Mouse (Mus musculus) A20 (cell line): ENCODE measurements around the gene Serp2.

ENCODE experiments used
- DNase-seq: peaks from one replicate; pipeline ENCODE4 v3.0.0-alpha.2; 2011; ENCODE audit warnings: low read depth, low spot score

Serp2 gene

GRCm38 (mm10) chr14:76498210-76498609 lies 58.5 kb downstream of the Serp2 start:
- DNase-seq: no peak

GRCm38 (mm10) chr14:76497187-76497586 lies 59.5 kb downstream of the Serp2 start:
- no peak for DNase-seq

DNA sequence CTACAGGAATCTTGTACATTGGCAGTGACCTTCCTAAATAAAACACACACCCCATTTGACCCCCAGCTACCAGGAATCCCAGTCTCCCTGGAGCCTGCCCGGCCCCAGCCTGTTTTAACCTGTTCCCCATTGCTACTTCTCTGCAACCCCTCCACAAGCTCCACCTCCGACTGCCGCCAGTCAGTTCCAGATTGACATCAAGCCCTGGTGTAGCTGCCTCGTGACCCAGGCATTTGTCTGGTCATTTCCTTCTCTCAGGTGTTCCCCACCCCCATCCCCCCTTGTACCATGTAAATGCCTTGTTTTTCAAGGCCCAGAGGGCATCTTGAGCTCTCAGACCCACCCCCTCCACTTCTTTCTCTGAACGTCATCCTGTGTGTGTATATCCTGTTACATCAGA lies 61.7 kb downstream of the Serp2 start:
- DNase-seq: no peak

GRCm38 (mm10) chr14:76489128-76489527 lies 67.6 kb downstream of the Serp2 start:
- no peak for DNase-seq

- DNase-seq: no peak
These were observed 68.3 kb downstream of the Serp2 start for GRCm38 (mm10) chr14:76488101-76489044.

GRCm38 (mm10) chr14:76487609-76488008 lies 69.1 kb downstream of the Serp2 start:
- DNase-seq: no peak

DNA sequence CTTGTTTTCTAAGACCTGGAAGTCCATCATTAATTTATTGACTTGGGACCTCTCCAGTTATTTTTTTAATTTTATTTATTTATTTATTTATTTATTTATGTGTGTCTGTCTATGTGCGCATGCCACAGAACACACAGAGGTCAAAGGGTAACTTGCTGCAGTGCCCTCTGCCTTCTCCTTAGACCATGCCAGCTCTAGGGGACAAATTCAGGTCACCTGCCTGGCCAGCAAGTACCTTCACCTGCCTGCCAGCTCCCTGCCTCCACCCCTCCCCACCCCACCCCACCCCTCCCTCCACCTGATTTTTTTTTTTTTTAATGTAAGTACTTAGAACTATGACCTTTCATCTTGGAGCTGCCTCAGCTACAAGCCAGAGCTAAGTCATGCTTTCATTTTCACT lies 73.0 kb downstream of the Serp2 start:
- DNase-seq: no peak
